Mouse (Mus musculus) cerebellum, postnatal 14 days (tissue): Measurements from ENCODE around the gene Cipc.

ENCODE experiments used
- DNase-seq, 2 experiments: peaks; one replicate each; pipeline ENCODE4 v3.0.0; 2021; ENCODE audit warnings: mixed read lengths in 2 of 2

Cipc gene

DNA sequence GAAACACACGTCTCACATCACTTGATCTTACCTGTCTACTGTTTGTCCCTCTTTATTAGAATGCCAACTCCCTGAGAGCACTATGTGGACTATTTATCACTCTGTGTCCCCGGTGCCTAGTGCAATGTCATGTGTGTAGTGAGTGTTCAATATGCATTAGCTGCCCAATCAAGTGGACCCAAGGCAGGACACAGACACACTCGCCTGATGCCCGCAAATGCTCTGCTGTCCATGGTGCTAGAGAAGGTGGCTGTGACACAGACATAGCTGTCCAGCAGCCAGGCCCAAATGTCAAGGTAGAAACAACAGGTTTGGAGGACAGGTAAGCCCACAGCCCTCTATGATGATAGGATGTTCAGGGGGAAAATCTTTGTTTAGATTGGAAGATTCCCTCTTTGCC is 47.3 kb downstream of the Cipc start:
- DNase-seq = no peak

DNA sequence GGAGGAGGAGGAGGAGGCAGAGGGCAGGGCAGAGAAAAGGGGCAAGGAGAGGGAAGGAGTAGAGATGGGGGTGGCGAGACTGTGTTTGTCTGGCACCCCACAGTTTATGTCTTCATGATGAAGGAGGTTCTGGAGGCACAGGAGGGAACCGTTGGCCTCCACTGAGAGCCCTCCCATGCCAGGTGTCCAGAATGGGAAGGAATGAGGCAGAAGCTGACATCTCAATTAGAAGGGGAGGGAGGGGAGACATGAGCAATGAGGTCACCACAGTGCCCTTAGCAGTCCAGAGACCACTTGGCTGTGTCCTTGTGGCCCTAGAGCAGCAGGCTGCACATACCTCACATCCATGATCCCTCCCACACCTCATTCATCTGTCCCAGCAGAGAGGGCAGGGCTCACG is 47.9 kb downstream of the Cipc start:
- DNase-seq = peak; percentile 58 to 68

- DNase-seq = no peak
These were observed 49.1 kb downstream of the Cipc start for GRCm38 (mm10) chr12:86995931-86996330.

GRCm38 (mm10) chr12:86998699-86999098 is 51.9 kb downstream of the Cipc start:
- DNase-seq = no peak

DNA sequence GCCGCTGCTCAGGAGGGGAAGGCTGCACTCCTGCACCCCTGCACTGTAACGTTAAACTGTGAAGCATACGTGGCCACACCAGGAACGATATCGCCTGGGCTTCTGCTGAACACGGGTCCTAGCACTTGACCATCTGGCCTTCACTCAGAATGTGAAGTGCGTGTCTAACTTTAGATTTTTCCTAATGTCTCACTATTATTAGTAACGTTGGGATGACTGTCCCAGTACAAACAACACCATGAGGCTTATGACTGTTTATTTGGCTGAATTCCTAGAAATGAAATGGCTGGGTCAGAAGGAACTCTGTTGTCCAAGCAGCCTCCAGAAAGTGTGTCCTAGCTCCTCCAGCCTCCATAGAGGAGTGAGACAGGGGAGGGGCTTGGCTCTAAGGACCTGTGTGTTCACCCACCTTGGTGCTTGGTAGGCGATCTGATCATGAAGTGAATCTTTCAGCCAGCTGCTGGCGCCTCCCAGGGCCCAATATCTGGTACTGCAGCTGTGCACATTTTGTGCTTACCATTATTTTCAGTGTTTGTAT is 52.5 kb downstream of the Cipc start:
- DNase-seq = peak; percentile 47 to 60

DNA sequence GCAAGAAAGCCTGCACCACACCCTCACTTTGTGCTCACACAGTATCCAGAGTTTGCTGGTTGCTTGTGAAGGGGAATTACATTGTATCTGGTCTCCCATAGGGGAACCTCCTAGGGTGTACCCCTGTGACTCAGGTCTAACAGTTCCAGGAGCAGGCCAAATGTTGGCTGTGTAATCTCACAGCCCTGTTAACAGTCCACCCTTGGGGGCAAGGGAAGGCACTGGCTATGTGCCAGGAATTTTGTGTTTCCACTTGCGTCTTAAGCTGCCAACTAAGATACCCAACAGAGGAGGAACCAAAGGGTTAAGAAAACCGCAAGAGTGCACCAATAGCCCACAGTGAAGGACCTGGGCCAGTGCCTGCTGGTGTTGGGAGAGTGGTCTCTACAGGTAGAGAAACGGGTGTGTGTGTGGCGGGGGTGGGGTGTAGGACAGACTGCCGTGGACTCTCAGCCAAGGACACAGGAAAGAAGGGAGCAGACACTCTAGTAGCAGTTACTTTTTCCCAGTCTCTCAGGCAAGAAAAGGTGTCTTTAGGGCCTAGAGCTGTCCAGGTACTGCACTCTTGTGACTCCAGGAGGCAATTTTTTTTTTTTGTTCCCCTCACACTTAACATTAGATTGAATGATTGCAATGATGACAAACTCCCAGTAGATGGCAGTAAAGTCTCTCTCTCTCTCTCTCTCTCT is 53.5 kb downstream of the Cipc start:
- DNase-seq = peak; percentile 61 to 69

DNA sequence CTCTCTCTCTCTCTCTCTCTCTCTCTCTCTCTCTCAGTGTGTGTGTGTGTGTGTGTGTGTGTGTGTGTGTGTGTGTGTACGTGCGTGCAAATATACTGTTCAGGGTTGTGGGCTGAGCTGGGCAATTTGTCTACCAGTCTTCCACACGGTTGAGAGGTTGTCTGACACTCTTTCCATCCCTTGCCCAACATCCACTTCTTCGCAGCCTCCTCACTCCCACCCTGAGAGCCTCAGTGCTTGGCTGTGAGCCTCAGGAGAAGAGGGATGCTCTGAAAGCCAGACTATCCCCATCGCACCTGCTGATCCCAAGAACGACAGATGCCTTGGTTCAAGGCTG is 54.0 kb downstream of the Cipc start:
- DNase-seq = peak in 1 of 2 experiments; percentile 50

DNA sequence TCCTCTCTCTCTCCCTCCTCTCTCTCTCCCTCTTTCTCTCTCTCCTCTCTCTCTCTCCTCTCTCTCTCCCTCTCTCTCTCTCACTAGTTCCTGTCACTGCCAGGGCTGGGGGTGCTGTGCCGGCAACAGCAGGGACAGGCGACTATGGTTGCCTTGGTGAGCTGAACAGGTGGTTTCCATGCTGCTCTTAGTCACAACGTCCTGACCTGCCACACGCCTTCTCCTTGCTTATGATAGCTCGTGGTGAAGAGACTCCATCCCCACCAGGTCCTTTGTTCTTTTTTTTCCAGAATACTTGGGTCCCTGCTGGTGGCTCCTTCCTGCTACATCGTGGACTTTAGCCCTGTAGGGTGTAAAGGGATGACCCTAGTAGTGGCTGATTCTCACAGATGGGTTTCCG is 55.4 kb downstream of the Cipc start:
- DNase-seq = no peak

- no peak for DNase-seq
These were observed 56.0 kb downstream of the Cipc start for GRCm38 (mm10) chr12:87002815-87003214.

GRCm38 (mm10) chr12:87003606-87004005 is 56.8 kb downstream of the Cipc start:
- no peak for DNase-seq

- no peak for DNase-seq
These were observed 57.8 kb downstream of the Cipc start for GRCm38 (mm10) chr12:87004596-87004995.
